Mouse (Mus musculus) midbrain, postnatal 0 days (tissue): ENCODE data around the gene Card19. TPM values are rescaled to one million over a fixed set of nuclear protein-coding genes. Genes with fewer than 3 reads are reported as not detected.
A peak's percentile ranks its signal among the peaks of the same experiment; 100 is the strongest.

Experiments used
- ATAC-seq: fragments of 200-750 bp; cut with Nextera tagmentation; 2 replicates; pipeline ENCODE4 v1.8.0; 2017; ENCODE audit warnings: moderate number of reproducible peaks, mild to moderate bottlenecking, moderate TSS enrichment, moderate library complexity; ENCODE audit not compliant: low FRiP score
- DNase-seq: peaks from one replicate; pipeline ENCODE4 v3.0.0-alpha.2; 2015; ENCODE audit warnings: low spot score
- H3K27ac ChIP-seq: fragments of 300-500 bp; sonication (generic); 2 replicates; pipeline ENCODE4 v1.5.1; 2014; ENCODE audit warnings: low read depth, mild to moderate bottlenecking, low read length, mixed read lengths
- H3K27me3 ChIP-seq: fragments of 300-500 bp; sonication (generic); 2 replicates; pipeline ENCODE4 v1.6.1; 2014; ENCODE audit warnings: low read length, control low read depth, mixed read lengths; ENCODE audit not compliant: insufficient read depth
- H3K36me3 ChIP-seq: fragments of 300-500 bp; sonication (generic); 2 replicates; pipeline ENCODE4 v1.6.1; 2014; ENCODE audit warnings: low read length, control low read depth, mixed read lengths; ENCODE audit not compliant: insufficient read depth
- H3K4me1 ChIP-seq: fragments of 300-500 bp; sonication (generic); 2 replicates; pipeline ENCODE4 v1.6.1; 2014; ENCODE audit warnings: mild to moderate bottlenecking, control low read depth, antibody characterized with exemption, low read length, mixed read lengths; ENCODE audit not compliant: insufficient read depth
- H3K4me2 ChIP-seq: fragments of 300-500 bp; sonication (generic); 2 replicates; pipeline ENCODE4 v1.6.1; 2014; ENCODE audit warnings: low read depth, mild to moderate bottlenecking, low read length, mixed read lengths; ENCODE audit not compliant: poor library complexity, severe bottlenecking
- H3K4me3 ChIP-seq: fragments of 300-500 bp; sonication (generic); 2 replicates; pipeline ENCODE4 v1.5.1; 2014; ENCODE audit warnings: low read depth, mild to moderate bottlenecking, low read length, moderate library complexity
- H3K9ac ChIP-seq: fragments of 300-500 bp; sonication (generic); replicated peaks from 2 replicates; pipeline ENCODE4 v1.6.1; 2014; ENCODE audit warnings: mild to moderate bottlenecking, low read length, moderate library complexity, mixed read lengths; ENCODE audit not compliant: poor library complexity, severe bottlenecking
- H3K9me3 ChIP-seq: fragments of 300-500 bp; sonication (generic); 2 replicates; pipeline ENCODE4 v1.6.1; 2016; ENCODE audit warnings: low read length, control low read depth
- CTCF ChIP-seq: IDR thresholded peaks from 2 replicates; pipeline ENCODE4 v1.5.1; 2016; ENCODE audit warnings: antibody characterized with exemption, mild to moderate bottlenecking
- WGBS: fragments of 180-500 bp; shearing (Covaris S2); extraction: QIAGEN DNeasy Blood & Tissue Kit; methylation state at CpG from one replicate; pipeline ENCODE4 v1.1.7; 2014; 5-methylcytosine and 5-hydroxymethylcytosine counted together
- polyA plus RNA-seq: library from polyadenylated mRNA; unstranded; fragments of >200 nt; fragmentation: Nextera tagmentation; extraction: Ambion mirVana; gene quantifications from 2 replicates; pipeline ENCODE4 v1.2.1, GENCODE M21; 2015
- total RNA-seq: library from RNA; depleted of rRNA; stranded (reverse); fragments of >200 nt; gene quantifications from 2 replicates; pipeline ENCODE4 v1.2.3, GENCODE M21; 2014; rRNA removed

The Card19 gene
- total RNA-seq (25.8 and 32.7 TPM in 2 replicates), polyA plus RNA-seq (39.8 and 44.5 TPM in 2 replicates)

GRCm38 (mm10) chr13:49215504-49216219 lies at the start of gene Card19:
Gene Card19 (minus strand): TSS chr13:49216037.
- H3K4me3 ChIP-seq: peak within 1 kb of the TSS; percentile 60
- ATAC-seq: peak; percentile 69
- H3K4me2 ChIP-seq: peak within 1 kb of the TSS; percentile 82
- H3K9ac ChIP-seq: peak within 1 kb of the TSS; percentile 59
- H3K36me3 ChIP-seq: no peaks in the 10 kb centered on the region
- H3K27ac ChIP-seq: peak within 1 kb of the TSS; percentile 12; the same call in 1 of the 2 replicates
- H3K9me3 ChIP-seq: no peaks in the 10 kb centered on the region
- under 1% methylated on average over 51 of the region's 78 CpGs for WGBS
- H3K27me3 ChIP-seq: no peaks in the 10 kb centered on the region
- no peak for TF ChIP-seq CTCF
- H3K4me1 ChIP-seq: peaks cover 7% of the 10 kb centered on the region
- DNase-seq: peak; percentile 92

- H3K4me3 ChIP-seq: no peak overlapping the region
- no peak for TF ChIP-seq CTCF
- H3K36me3 ChIP-seq: peaks cover 13% of the 10 kb centered on the region; the same call in 1 of the 2 replicates
- H3K4me2 ChIP-seq: no peak overlapping the region
- no peak overlapping the region for H3K27ac ChIP-seq
- ATAC-seq (no peak), DNase-seq (no peak)
- H3K4me1 ChIP-seq: no peaks in the 10 kb centered on the region
- WGBS: 84% methylated on average over 15 of the region's 15 CpGs
- no peaks in the 10 kb centered on the region for H3K27me3 ChIP-seq
- H3K9ac ChIP-seq: no peak overlapping the region
- no peaks in the 10 kb centered on the region for H3K9me3 ChIP-seq
Observed at GRCm38 (mm10) chr13:49260036-49260722, 44.3 kb upstream of the Card19 start.

- Histone ChIP-seq H3K4me2 (no peak overlapping the region), H3K27me3 (no peaks in the 10 kb centered on the region), H3K27ac (no peak overlapping the region), H3K4me1 (no peaks in the 10 kb centered on the region), H3K36me3 (no peaks in the 10 kb centered on the region), H3K4me3 (no peak overlapping the region), H3K9me3 (no peaks in the 10 kb centered on the region), H3K9ac (no peak overlapping the region)
- WGBS: 86% methylated on average over 3 of the region's 3 CpGs
- no peak for TF ChIP-seq CTCF
- DNase-seq (no peak), ATAC-seq (no peak)
Observed at GRCm38 (mm10) chr13:49257819-49258313, 42.0 kb upstream of the Card19 start.

GRCm38 (mm10) chr13:49252746-49253145 lies 36.9 kb upstream of the Card19 start:
- Histone ChIP-seq H3K4me1 (peaks cover 6% of the 10 kb centered on the region; the same call in 1 of the 2 replicates), H3K9me3 (no peaks in the 10 kb centered on the region), H3K27me3 (peaks cover 8% of the 10 kb centered on the region), H3K4me3 (no peak overlapping the region), H3K4me2 (no peak overlapping the region), H3K9ac (no peak overlapping the region), H3K36me3 (no peaks in the 10 kb centered on the region), H3K27ac (no peak overlapping the region)
- no peak for ATAC-seq
- no peak for TF ChIP-seq CTCF
- DNase-seq: no peak
- 89% methylated on average over 13 of the region's 13 CpGs for WGBS

- 71% methylated on average over 2 of the region's 2 CpGs for WGBS
- Histone ChIP-seq H3K27me3 (peaks cover 15% of the 10 kb centered on the region), H3K27ac (no peak overlapping the region), H3K36me3 (no peaks in the 10 kb centered on the region), H3K9me3 (no peaks in the 10 kb centered on the region), H3K9ac (no peak overlapping the region), H3K4me3 (no peak overlapping the region), H3K4me1 (peaks cover 6% of the 10 kb centered on the region; the same call in 1 of the 2 replicates), H3K4me2 (no peak overlapping the region)
- no peak for TF ChIP-seq CTCF
- DNase-seq (no peak), ATAC-seq (no peak)
Observed at GRCm38 (mm10) chr13:49252113-49252512, 36.3 kb upstream of the Card19 start.
